Mouse (Mus musculus): ENCODE measurements around the gene A030005K14Rik.

The A030005K14Rik gene

DNA sequence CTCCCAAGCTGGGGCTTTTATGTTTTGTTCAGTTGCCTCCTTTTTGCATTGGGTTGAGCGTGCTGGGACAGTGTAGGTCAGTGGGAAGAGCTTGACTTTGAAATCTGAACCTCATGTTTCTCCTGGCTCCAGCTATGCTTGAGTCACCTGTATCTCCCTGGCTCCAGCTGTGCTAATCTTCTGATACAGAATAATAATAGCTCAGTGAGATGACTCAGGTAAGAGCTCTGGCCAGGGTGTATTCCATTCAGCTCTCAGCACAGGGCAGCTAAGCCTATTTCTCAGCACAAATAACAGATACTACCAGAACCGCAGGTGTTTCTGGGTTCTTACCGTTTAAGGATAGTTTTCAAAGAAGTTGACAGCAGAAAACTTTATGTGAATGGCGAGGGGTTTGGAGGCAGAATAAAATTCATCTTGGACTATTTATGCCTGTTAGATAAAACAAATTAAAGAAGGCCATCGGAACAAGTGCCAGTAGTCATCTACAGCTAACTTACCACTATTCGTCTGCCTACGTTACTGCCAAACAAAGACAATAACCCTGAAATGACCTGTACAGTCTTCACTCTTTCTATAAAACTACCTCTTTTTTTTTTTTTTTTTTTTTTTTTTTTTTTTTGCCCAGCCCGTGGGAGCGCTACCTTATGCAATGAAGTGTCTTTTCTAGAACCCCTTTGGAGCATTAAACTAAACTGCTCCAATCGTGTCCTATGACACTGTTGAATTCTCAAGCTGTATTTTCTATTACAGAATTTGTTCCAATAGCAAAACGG is 22.1 kb downstream of the A030005K14Rik start:
- DNase-seq (ENCODE audit: low read depth, low spot score), result no peak

DNA sequence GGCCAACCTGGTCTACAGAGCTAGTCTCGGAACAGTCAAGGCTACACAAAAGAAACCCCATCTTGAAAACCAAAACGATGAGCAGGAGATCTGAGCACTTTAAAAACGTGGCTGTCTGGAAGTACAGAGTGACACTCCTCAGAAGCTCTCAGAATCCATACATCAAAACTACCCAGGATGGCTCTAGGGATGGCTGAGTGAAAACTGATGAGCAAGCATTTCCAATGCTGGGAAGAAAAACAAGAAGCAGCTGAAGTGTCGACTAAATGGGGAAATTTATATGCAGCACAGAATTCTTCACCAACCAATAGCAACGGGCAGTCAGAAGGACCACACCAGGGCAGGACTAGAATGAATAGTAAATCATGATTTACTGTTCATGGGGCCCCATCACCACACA is 24.7 kb downstream of the A030005K14Rik start:
- no peak for DNase-seq (ENCODE audit: low read depth, low spot score)

DNA sequence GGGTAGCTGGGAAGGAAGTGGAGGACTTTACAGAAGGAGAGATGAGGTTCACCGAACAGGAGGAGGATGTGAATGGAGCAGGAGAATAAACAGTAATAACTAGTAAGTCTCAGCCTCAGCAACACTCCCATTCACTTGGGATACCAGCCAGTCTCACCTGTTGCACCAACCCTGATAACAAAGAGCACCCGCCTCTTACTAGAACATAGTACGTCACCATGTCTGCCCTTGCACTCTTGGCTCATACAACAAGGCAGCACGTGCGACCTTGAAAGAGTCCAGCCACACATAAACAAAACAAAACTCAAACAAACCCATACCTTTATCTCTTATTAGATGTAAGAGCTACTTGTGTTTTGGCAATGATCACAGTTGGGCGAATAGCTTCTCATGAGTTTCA is 26.7 kb downstream of the A030005K14Rik start:
- no peak for DNase-seq (ENCODE audit: low read depth, low spot score)

DNA sequence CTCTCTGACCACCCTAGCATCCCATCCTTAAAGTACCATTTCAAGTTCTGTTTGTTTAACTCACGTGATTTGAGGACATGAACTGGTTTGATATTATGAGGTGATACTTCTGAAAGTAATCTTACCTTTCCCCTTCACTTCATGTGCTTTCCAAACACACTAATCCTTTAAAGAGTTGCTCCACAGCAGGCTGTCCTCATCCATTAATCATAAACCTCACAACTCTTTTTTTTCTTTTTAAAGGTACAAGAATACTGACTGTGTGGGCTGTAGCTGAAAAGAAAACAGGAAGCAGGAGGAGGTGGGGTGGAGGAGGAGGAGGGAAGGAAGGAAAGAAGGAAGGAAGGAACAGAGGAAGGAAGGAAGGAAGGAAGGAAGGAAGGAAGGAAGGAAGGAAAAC is 27.2 kb downstream of the A030005K14Rik start:
- DNase-seq (ENCODE audit: low read depth, low spot score), result no peak

DNA sequence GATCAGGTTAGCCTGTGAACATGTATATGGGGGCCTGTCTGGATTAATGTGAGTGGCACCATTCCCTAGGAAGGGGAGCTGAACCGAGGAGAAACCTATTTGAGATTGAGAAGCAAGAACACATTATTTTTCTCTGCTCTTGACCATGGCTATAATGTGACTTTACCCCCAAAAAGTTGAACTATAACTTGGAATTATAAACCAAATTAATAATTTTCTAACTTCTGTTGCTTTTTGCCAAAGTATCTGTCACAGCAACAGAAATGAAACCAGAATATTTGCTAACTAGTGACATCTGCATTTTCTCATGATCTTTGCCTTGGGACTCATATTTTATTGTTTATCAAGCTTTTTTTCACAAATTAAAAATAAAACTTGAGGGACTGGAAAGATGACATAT is 42.6 kb downstream of the A030005K14Rik start:
- no peak for DNase-seq (ENCODE audit: low read depth, low spot score)

DNA sequence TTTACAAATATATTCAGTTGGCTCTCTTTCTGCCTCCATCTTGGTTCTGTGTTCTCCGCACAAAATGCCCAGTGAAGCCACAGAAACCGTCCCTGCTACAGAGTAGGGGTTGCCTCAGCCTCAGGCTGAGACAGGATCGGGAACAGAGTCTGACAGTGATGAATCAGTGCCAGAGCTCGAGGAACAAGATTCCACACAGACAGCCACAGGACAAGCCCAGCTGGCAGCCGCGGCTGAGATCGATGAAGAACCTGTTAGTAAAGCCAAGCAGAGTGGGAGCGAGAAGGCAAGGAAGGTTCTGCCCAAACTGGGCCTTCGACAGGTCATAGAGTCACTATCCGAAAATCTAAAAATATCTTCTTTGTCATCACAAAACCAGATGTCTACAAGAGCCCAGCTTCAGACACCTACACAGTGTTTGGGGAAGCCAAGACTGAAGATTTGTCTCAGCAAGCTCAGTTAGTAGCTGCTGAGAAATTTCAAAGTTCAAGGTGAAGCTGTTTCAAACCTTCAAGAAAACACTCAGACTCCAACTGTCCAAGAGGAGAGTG is 43.8 kb downstream of the A030005K14Rik start:
- DNase-seq (ENCODE audit: low read depth, low spot score), result no peak

DNA sequence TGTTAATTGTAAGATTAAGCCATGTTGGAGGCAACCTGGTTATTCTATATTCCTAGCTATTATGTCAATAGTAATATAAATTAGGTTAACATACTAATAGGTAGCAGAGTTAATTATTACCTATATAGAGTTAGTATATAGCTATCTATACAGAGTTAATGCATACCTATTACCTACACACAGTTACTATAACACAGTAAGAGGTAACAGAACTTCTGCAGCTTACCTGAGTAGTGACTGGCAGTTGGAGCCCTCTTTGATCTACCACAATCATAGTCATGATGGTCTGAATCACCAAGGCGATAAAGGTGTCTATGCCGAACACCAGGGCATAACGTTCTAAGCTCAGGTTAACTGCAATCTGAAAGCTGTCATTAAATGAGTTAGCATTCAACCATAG is 44.7 kb downstream of the A030005K14Rik start:
- DNase-seq (ENCODE audit: low read depth, low spot score), result no peak

All from 3T3-L1 (cell line).